Mouse (Mus musculus) heart, adult 2 months (tissue): ENCODE measurements around the gene Sh2b1.

Experiments used
- CTCF ChIP-seq: fragments of 200-600 bp; IDR thresholded peaks from 2 replicates; pipeline ENCODE4 v1.8.1; 2022; ENCODE audit warnings: antibody characterized with exemption, mild to moderate bottlenecking, moderate library complexity
- EP300 ChIP-seq: fragments of 200-500 bp; IDR thresholded peaks from 2 replicates; pipeline ENCODE4 v1.6.1; 2011; ENCODE audit warnings: low read depth, low read length, control low read depth; ENCODE audit not compliant: insufficient read depth
- POLR2A ChIP-seq: fragments of 200-500 bp; IDR thresholded peaks from 2 replicates; pipeline ENCODE4 v1.6.1; 2011; ENCODE audit warnings: mild to moderate bottlenecking, low read depth, low read length, control low read depth; ENCODE audit not compliant: insufficient read depth

- TF ChIP-seq CTCF, result no peak
- no peak for TF ChIP-seq EP300
- TF ChIP-seq POLR2A, result no peak
Observed at GRCm38 (mm10) chr7:126499416-126499815, 24.2 kb upstream of the Sh2b1 start.
